Mouse (Mus musculus) adrenal gland, postnatal 25 days (tissue): ENCODE data around the gene Rab3gap2. TPM values are rescaled to one million over a fixed set of nuclear protein-coding genes. Genes with fewer than 3 reads are reported as not detected.

Source experiments
- DNase-seq: peaks from one replicate; pipeline ENCODE4 v3.0.0; 2021; ENCODE audit warnings: mixed read lengths
- long read RNA-seq: library from polyadenylated mRNA; stranded (forward); transcript quantifications from one replicate; pipeline ENCODE4 v2.0.0, GENCODE M21; 2021
- total RNA-seq: library from RNA; stranded (reverse); gene quantifications from 2 replicates; pipeline ENCODE4 v1.2.3, GENCODE M21; 2021

Rab3gap2 gene
- total RNA-seq, result 60.8 and 62.2 TPM in 2 replicates
- long read RNA-seq, full-length matches to known transcripts, result 21 of 41 reads
- long read RNA-seq, partial matches to known transcripts, result 9 of 41 reads
- long read RNA-seq, other reads (novel, unspliced or antisense), result 11 of 41 reads

- peak; percentile 100 for DNase-seq
These were observed at the start of gene Rab3gap2 for GRCm38 (mm10) chr1:185203909-185204661. Gene Rab3gap2 (plus strand): TSS chr1:185204117.

- no peak for DNase-seq
These were observed 30.3 kb upstream of the Rab3gap2 start for GRCm38 (mm10) chr1:185173641-185174040.

- no peak for DNase-seq
These were observed 26.1 kb upstream of the Rab3gap2 start for GRCm38 (mm10) chr1:185177860-185178259.

GRCm38 (mm10) chr1:185183591-185184330, 20.2 kb upstream of the Rab3gap2 start:
- DNase-seq, result no peak

GRCm38 (mm10) chr1:185185556-185185955, 18.4 kb upstream of the Rab3gap2 start:
- no peak for DNase-seq

GRCm38 (mm10) chr1:185187135-185187785, 16.7 kb upstream of the Rab3gap2 start:
- no peak for DNase-seq

GRCm38 (mm10) chr1:185189901-185190300, 14.0 kb upstream of the Rab3gap2 start:
- no peak for DNase-seq

GRCm38 (mm10) chr1:185192087-185192486, 11.8 kb upstream of the Rab3gap2 start:
- no peak for DNase-seq

- DNase-seq, result no peak
These were observed 10.4 kb upstream of the Rab3gap2 start for GRCm38 (mm10) chr1:185193509-185193908.

GRCm38 (mm10) chr1:185196323-185196722, 7.6 kb upstream of the Rab3gap2 start:
- no peak for DNase-seq

- DNase-seq, result no peak
These were observed 3.1 kb upstream of the Rab3gap2 start for GRCm38 (mm10) chr1:185200571-185201395.

GRCm38 (mm10) chr1:185201994-185202393, 1.9 kb upstream of the Rab3gap2 start:
- no peak for DNase-seq

GRCm38 (mm10) chr1:185203196-185203908, 565 bp upstream of the Rab3gap2 start:
- no peak for DNase-seq

- DNase-seq, result no peak
These were observed 1.2 kb downstream of the Rab3gap2 start for GRCm38 (mm10) chr1:185205090-185205489.

GRCm38 (mm10) chr1:185207851-185208595, 4.1 kb downstream of the Rab3gap2 start:
- DNase-seq, result no peak

- DNase-seq, result no peak
These were observed 4.8 kb downstream of the Rab3gap2 start for GRCm38 (mm10) chr1:185208766-185209165.

- no peak for DNase-seq
These were observed 5.8 kb downstream of the Rab3gap2 start for GRCm38 (mm10) chr1:185209641-185210176.

GRCm38 (mm10) chr1:185216360-185216759, 12.4 kb downstream of the Rab3gap2 start:
- DNase-seq, result no peak

- no peak for DNase-seq
These were observed 12.8 kb downstream of the Rab3gap2 start for GRCm38 (mm10) chr1:185216762-185217161.

- no peak for DNase-seq
These were observed 14.0 kb downstream of the Rab3gap2 start for GRCm38 (mm10) chr1:185217966-185218365.
